Comparison of ENCODE assay signal across 24 mouse cellular contexts in genomic region chr12:83949043-83949442, GRCm38 (mm10). TPM values are rescaled to one million over a fixed set of nuclear protein-coding genes. Genes with fewer than 3 reads are reported as not detected.
DNase-seq lines count a peak whose midpoint lies in the region; ATAC-seq lines count a peak whose summit lies in the region.
"Had no signal": no experiment of that assay in that cellular context is flagged by ENCODE, and none has a peak within 500 bp of the region (broad histone marks: within the 10 kb centered on the region; RNA-seq: fewer than 3 reads in every experiment).

No protein-coding gene starts in this region.

- H3K9me3 ChIP-seq in erythroblast, embryonic 14.5 days (ENCODE audit: control insufficient read depth, low read length), result no peaks in the 10 kb centered on the region
- no peaks in the 10 kb centered on the region for H3K9me3 ChIP-seq in liver, embryonic 13.5 days (replicated peaks)
- H3K9me3 ChIP-seq: forebrain, embryonic 12.5 days; heart, embryonic 10.5 days; hindbrain, embryonic 15.5 days; neural tube, embryonic 15.5 days had no signal

- H3K4me2 ChIP-seq in liver, embryonic 13.5 days, result peak overlapping the region; percentile 94

- H3K27me3 ChIP-seq in erythroblast, embryonic 14.5 days (ENCODE audit: control insufficient read depth), result 0 out of 2 replicates have a peak, but pooled peaks cover 3% of the 10 kb centered on the region
- no peaks in the 10 kb centered on the region for H3K27me3 ChIP-seq in liver, embryonic 13.5 days
- H3K27me3 ChIP-seq: forebrain, embryonic 12.5 days; hindbrain, embryonic 15.5 days; neural tube, embryonic 15.5 days; Patski had no signal

- 10% methylated on average over 4 of the region's 4 CpGs for WGBS in liver, embryonic 13.5 days (ENCODE audit: insufficient replicate concordance)

- H3K4me3 ChIP-seq in erythroblast, embryonic 14.5 days (replicated peaks), result peak overlapping the region; percentile 47
- peak overlapping the region; percentile 28 for H3K4me3 ChIP-seq in liver, embryonic 13.5 days (replicated peaks)
- H3K4me3 ChIP-seq: forebrain, embryonic 12.5 days; heart, embryonic 10.5 days had no signal

- 0 out of 2 replicates have a peak overlapping the region, but pooled peaks have one; percentile 53 for H3K27ac ChIP-seq in liver, embryonic 13.5 days
- H3K27ac ChIP-seq: forebrain, embryonic 12.5 days; hindbrain, embryonic 15.5 days; neural tube, embryonic 15.5 days had no signal

- no peak for ATAC-seq in erythroblast, adult 5-6 weeks (replicated peaks; ENCODE audit: low FRiP score, poor library complexity, severe bottlenecking)
- peak; percentile 35; the same call in 1 of the 2 replicates for ATAC-seq in liver, embryonic 13.5 days (ENCODE audit: low read depth)
- ATAC-seq in megakaryocyte progenitor cell, adult 5-6 weeks (replicated peaks; ENCODE audit: poor library complexity), result peak; percentile 49
- ATAC-seq: lung, postnatal 0 days; Patski had no signal

- H3K9ac ChIP-seq in liver, embryonic 13.5 days, result peak overlapping the region; percentile 87; the same call in 1 of the 2 replicates
- H3K9ac ChIP-seq: forebrain, embryonic 12.5 days; hindbrain, embryonic 15.5 days; neural tube, embryonic 15.5 days had no signal

- peak; percentile 64 for DNase-seq in c-Kit-positive CD71-positive TER-119-negative erythroid progenitor cells, embryonic 14.5 days (ENCODE audit: low read depth)
- peak; percentile 58 for DNase-seq in liver, embryonic 13.5 days
- DNase-seq in thymus, postnatal 4 days, result no peak
- DNase-seq in embryo, embryonic 11 days, result no peak
- DNase-seq in adrenal gland, postnatal 25 days, result no peak
- DNase-seq: adrenal gland, adult 8-10 months; cerebellum, adult 9-11 months; gastrocnemius, postnatal 25 days; heart, postnatal 14 days; kidney, adult 18-20 months; kidney, postnatal 14 days; midbrain, embryonic 14.5 days; thymus, postnatal 36 days had no signal

- H3K4me1 ChIP-seq in erythroblast, embryonic 14.5 days (ENCODE audit: control insufficient read depth), result peaks cover 61% of the 10 kb centered on the region
- H3K4me1 ChIP-seq in liver, embryonic 13.5 days (replicated peaks), result peaks cover 64% of the 10 kb centered on the region

- peaks cover 11% of the 10 kb centered on the region for H3K36me3 ChIP-seq in erythroblast, embryonic 14.5 days (ENCODE audit: control insufficient read depth)
- peaks cover 20% of the 10 kb centered on the region; the same call in 1 of the 2 replicates for H3K36me3 ChIP-seq in liver, embryonic 13.5 days

RNA-seq across cellular contexts. Expression of gene Riox1, which starts 1.4 kb away (rescaled TPM):
- polyA plus RNA-seq in erythroblast, embryonic 14.5 days (2012), result 0.49 and 0.98 TPM in 2 replicates
- total RNA-seq in erythroblast, adult 5-6 weeks (2015; ENCODE audit: low replicate concordance), result 5.4 and 6.3 TPM in 2 replicates
- total RNA-seq in erythroblast, adult 5-6 weeks (2017; ENCODE audit: low replicate concordance), result 3.3 and 3.9 TPM in 2 replicates
- polyA plus RNA-seq in liver, embryonic 13.5 days (2015; fragmentation: Nextera tagmentation; extraction: Ambion mirVana), result 9.3 and 9.8 TPM in 2 replicates
- 13.5 and 14.6 TPM in 2 replicates for total RNA-seq in megakaryocyte progenitor cell, adult 5-6 weeks (2015)
- total RNA-seq in megakaryocyte progenitor cell, adult 5-6 weeks (2017), result 16.7 and 17.7 TPM in 2 replicates
- 15.4 and 16.2 TPM in 2 replicates for total RNA-seq in adrenal gland, postnatal 25 days (2021)

RNA-seq across cellular contexts. Expression of gene Numb, which starts 27.3 kb away (rescaled TPM):
- 0.85 and 0.86 TPM in 2 replicates for polyA plus RNA-seq in erythroblast, embryonic 14.5 days (2012)
- total RNA-seq in erythroblast, adult 5-6 weeks (2015; ENCODE audit: low replicate concordance), result 3.8 and 10.9 TPM in 2 replicates
- 8.5 and 13.6 TPM in 2 replicates for total RNA-seq in erythroblast, adult 5-6 weeks (2017; ENCODE audit: low replicate concordance)
- polyA plus RNA-seq in liver, embryonic 13.5 days (2015; fragmentation: Nextera tagmentation; extraction: Ambion mirVana), result 11.8 and 16.3 TPM in 2 replicates
- total RNA-seq in megakaryocyte progenitor cell, adult 5-6 weeks (2015), result 15.9 and 19.3 TPM in 2 replicates
- total RNA-seq in megakaryocyte progenitor cell, adult 5-6 weeks (2017), result 12.6 and 26.8 TPM in 2 replicates
- 47.5 and 52.1 TPM in 2 replicates for total RNA-seq in adrenal gland, postnatal 25 days (2021)

RNA-seq across cellular contexts. Expression of gene Heatr4, which starts 35.6 kb away (rescaled TPM):
- polyA plus RNA-seq in erythroblast, embryonic 14.5 days (2012), result not detected in 2 replicates
- not detected in 2 replicates for total RNA-seq in erythroblast, adult 5-6 weeks (2015; ENCODE audit: low replicate concordance)
- not detected in 2 replicates for total RNA-seq in erythroblast, adult 5-6 weeks (2017; ENCODE audit: low replicate concordance)
- not detected in 2 replicates for polyA plus RNA-seq in liver, embryonic 13.5 days (2015; fragmentation: Nextera tagmentation; extraction: Ambion mirVana)
- total RNA-seq in megakaryocyte progenitor cell, adult 5-6 weeks (2015), result not detected in 2 replicates
- not detected in 2 replicates for total RNA-seq in megakaryocyte progenitor cell, adult 5-6 weeks (2017)
- not detected in 2 replicates for total RNA-seq in adrenal gland, postnatal 25 days (2021)
- total RNA-seq: adrenal gland, adult 8-10 months; gastrocnemius, postnatal 25 days; heart, postnatal 14 days had no signal
- polyA plus RNA-seq: embryonic facial prominence, embryonic 14.5 days; forebrain, embryonic 12.5 days; heart, embryonic 10.5 days; hindbrain, embryonic 15.5 days; lung, postnatal 0 days; midbrain, embryonic 14.5 days; myocyte; neural tube, embryonic 15.5 days; Patski had no signal

RNA-seq across cellular contexts. Expression of gene Acot2, which starts 38.6 kb away (rescaled TPM):
- 0.05 TPM in 1 of 2 replicates, not detected in the other for polyA plus RNA-seq in erythroblast, embryonic 14.5 days (2012)
- 2.3 and 4.4 TPM in 2 replicates for total RNA-seq in erythroblast, adult 5-6 weeks (2015; ENCODE audit: low replicate concordance)
- 1.5 and 3.5 TPM in 2 replicates for total RNA-seq in erythroblast, adult 5-6 weeks (2017; ENCODE audit: low replicate concordance)
- 14.7 and 16.1 TPM in 2 replicates for polyA plus RNA-seq in liver, embryonic 13.5 days (2015; fragmentation: Nextera tagmentation; extraction: Ambion mirVana)
- total RNA-seq in megakaryocyte progenitor cell, adult 5-6 weeks (2015), result 12.1 and 13.3 TPM in 2 replicates
- total RNA-seq in megakaryocyte progenitor cell, adult 5-6 weeks (2017), result 9.4 and 12.7 TPM in 2 replicates
- 15.2 and 17.1 TPM in 2 replicates for total RNA-seq in adrenal gland, postnatal 25 days (2021)

Comparison
In these comparisons a context has a peak if more than half of its experiments do, and no peak if none do; other contexts are left out.
1. DNase-seq: peak in c-Kit-positive CD71-positive TER-119-negative erythroid progenitor cells, embryonic 14.5 days (single experiment) and liver, embryonic 13.5 days (single experiment); none in thymus, postnatal 4 days (single experiment), embryo, embryonic 11 days (single experiment) and adrenal gland, postnatal 25 days (single experiment).